Mouse (Mus musculus) heart, embryonic 10.5 days (tissue): ENCODE results near the gene Xbp1. TPM values are rescaled to one million over a fixed set of nuclear protein-coding genes. Genes with fewer than 3 reads are reported as not detected.

Experiments used
- DNase-seq: peaks from one replicate; pipeline ENCODE4 v3.0.0-alpha.2; 2017; ENCODE audit warnings: low spot score
- H3K27ac ChIP-seq: fragments of 300-500 bp; sonication (generic); 2 replicates; pipeline ENCODE4 v1.5.1; 2016; ENCODE audit warnings: mild to moderate bottlenecking
- H3K27me3 ChIP-seq: fragments of 300-500 bp; sonication (generic); 2 replicates; pipeline ENCODE4 v1.6.1; 2016; ENCODE audit warnings: mild to moderate bottlenecking; ENCODE audit not compliant: poor library complexity, insufficient read depth, severe bottlenecking
- H3K36me3 ChIP-seq: fragments of 300-500 bp; sonication (generic); 2 replicates; pipeline ENCODE4 v1.6.1; 2016; ENCODE audit warnings: mild to moderate bottlenecking, moderate library complexity
- H3K4me1 ChIP-seq: fragments of 300-500 bp; sonication (generic); 2 replicates; pipeline ENCODE4 v1.6.1; 2016; ENCODE audit warnings: mild to moderate bottlenecking
- H3K4me3 ChIP-seq: fragments of 300-500 bp; sonication (generic); 2 replicates; pipeline ENCODE4 v1.5.1; 2016; ENCODE audit warnings: mild to moderate bottlenecking, moderate library complexity
- H3K9me3 ChIP-seq: fragments of 300-500 bp; sonication (generic); 2 replicates; pipeline ENCODE4 v1.6.1; 2016; ENCODE audit warnings: mild to moderate bottlenecking, moderate library complexity
- WGBS: fragments of 180-500 bp; shearing (Covaris S2); methylation state at CpG from one replicate; pipeline ENCODE4 v1.1.7; 2016; 5-methylcytosine and 5-hydroxymethylcytosine counted together
- polyA plus RNA-seq: library from polyadenylated mRNA; unstranded; fragments of >200 nt; fragmentation: Nextera tagmentation; extraction: Ambion mirVana; gene quantifications from 2 replicates; pipeline ENCODE4 v1.2.1, GENCODE M21; 2016

The Xbp1 gene
- polyA plus RNA-seq, 1 experiment from 2014 or later: 174 TPM

DNA sequence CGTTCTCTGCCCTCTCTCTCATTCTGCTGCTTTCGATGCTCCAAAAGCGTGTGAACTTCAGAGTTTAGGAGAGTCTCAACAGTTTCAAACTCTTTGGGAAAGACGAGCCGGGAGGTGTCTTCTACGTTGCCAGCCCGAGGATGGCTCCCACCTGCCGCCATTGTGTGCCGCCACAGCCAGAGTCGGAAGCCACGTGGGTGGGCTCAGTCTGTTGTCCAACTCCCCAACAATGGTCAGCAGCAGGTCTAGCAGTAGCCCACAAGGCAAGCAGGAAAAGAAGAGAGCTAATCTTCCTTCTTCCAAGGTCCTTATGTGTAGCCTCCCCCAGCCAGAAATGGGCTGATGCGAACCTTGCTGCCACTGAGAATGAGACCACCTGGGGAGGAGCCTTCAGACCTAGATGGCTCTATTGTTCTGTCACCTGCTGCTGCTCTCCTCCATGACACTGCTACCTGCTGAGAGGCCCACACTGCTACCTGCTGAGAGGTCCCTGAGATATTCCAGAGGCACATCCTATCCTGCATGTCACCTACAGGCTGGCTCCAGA lies 25.1 kb upstream of the Xbp1 start:
- no peak overlapping the region for H3K27ac ChIP-seq
- no peak for DNase-seq
- H3K4me3 ChIP-seq: no peak overlapping the region
- no peaks in the 10 kb centered on the region for H3K27me3 ChIP-seq
- peaks cover 17% of the 10 kb centered on the region for H3K4me1 ChIP-seq
- 69% methylated on average over 12 of the region's 12 CpGs for WGBS
- no peaks in the 10 kb centered on the region for H3K36me3 ChIP-seq
- H3K9me3 ChIP-seq: no peaks in the 10 kb centered on the region

DNA sequence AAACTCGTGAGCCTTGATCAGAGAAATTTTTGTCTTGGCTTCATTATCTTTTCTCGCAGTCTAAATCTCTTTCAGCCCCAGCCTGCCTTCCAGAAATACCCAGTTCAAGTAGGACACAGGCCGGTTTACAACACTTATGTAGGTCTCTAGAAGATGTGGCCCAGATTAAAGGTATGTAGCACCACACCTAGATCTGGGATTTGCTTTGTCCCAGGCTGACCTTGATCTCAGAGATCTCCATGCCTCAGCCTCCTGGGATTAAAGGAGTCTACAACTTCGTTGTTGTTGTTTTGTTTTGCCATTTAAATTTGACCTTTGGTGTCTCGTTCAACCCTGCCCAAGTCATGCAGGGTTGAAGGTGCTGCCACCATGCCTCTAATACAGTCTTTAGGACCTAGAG lies 24.6 kb upstream of the Xbp1 start:
- WGBS: 65% methylated on average over 5 of the region's 5 CpGs
- DNase-seq: no peak
- peaks cover 17% of the 10 kb centered on the region for H3K4me1 ChIP-seq
- no peak overlapping the region for H3K27ac ChIP-seq
- H3K27me3 ChIP-seq: no peaks in the 10 kb centered on the region
- no peak overlapping the region for H3K4me3 ChIP-seq
- H3K9me3 ChIP-seq: no peaks in the 10 kb centered on the region
- H3K36me3 ChIP-seq: no peaks in the 10 kb centered on the region

DNA sequence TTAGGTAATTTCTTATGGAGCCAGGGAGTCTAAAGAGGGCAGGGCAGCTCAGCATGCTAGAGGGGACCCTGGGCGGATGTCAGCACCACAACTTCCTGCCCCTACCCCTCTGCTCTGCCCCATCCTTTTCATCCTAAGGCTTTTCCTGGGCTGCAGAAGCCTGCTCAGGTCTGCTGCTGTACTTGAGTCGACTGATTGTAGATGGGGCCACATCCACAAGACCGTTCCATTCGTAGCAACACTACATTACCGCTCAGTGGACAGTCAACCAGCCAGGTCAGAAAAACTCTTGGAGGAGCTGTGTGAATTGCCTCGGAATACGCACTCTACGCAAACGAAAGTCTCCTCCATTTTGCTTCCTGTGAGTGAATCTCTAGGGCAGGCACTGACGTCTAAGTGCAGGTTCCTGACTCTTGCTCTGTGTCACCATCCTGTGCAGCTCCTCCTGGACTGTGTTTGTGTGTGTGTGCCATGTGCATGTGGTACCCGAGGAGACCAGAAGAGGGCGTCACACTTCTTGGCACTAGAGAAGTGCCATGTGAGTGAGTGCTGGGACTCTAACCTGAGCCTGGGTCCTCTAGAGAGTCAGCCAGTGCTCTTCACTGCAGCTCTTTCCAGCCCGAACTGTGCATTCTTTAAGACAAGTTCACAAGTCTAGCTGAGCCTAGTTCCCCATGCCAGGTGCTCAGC lies 23.8 kb upstream of the Xbp1 start:
- Histone ChIP-seq H3K27me3 (no peaks in the 10 kb centered on the region), H3K4me1 (peaks cover 17% of the 10 kb centered on the region), H3K9me3 (no peaks in the 10 kb centered on the region), H3K36me3 (no peaks in the 10 kb centered on the region), H3K27ac (no peak overlapping the region), H3K4me3 (no peak overlapping the region)
- DNase-seq: no peak
- WGBS: 90% methylated on average over 13 of the region's 13 CpGs

DNA sequence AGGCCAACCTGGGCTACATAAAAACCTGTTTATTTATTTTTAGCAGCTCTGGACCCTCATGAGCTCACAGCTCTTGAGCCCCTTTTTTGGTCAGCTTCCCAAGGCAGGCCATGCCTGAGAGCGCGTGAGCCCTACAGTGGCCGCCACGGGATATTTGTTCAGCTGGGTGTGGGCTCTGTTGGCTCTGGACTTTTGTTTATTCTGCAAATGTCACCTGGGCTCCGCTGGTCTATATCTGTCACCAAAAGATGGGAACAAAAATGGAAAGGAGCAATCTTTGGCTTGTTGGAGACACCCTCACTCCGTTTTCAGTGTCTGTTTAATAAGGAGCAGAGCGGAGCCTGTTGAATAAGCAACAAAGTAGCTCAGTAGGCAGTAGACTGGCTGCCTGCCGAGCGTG lies 22.0 kb upstream of the Xbp1 start:
- no peaks in the 10 kb centered on the region for H3K27me3 ChIP-seq
- H3K4me3 ChIP-seq: no peak overlapping the region
- H3K9me3 ChIP-seq: no peaks in the 10 kb centered on the region
- no peak for DNase-seq
- H3K4me1 ChIP-seq: peaks cover 17% of the 10 kb centered on the region
- peak overlapping the region; percentile 33 for H3K27ac ChIP-seq
- no peaks in the 10 kb centered on the region for H3K36me3 ChIP-seq
- WGBS: 68% methylated on average over 9 of the region's 9 CpGs

DNA sequence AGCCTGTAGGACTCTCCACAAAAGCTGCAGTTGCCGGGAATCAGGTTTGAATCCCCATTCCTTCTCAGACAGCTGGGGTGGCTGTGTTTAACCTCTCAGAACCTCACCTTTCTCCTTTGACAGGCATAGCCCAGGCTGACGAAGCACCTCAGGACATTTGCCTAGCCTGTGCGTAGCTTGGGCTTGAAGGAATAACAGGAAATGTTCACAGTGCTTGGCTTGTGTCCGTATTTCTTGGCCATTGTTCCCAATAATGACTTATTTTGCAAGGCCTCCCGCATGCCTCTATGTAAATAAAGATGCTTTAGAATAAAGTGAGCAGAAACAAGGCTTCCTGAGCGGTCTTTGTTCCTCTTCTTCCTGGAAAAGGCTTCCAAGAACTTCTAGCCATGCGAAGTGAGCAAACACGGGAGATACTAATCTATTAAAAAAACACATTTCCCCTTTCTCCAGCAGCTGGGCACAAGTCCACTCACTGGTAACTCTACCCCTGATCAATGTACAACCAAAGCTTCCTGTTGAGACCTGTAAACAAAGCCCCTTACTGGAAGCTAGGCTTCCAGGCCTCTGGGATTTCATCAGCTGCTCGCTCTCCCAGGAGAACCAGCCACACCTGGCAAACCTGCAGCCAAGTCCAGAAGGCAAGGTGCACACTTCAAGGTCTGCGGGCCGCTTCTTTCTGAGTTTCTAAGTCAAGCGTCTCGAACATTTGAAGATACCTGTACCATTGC lies 21.4 kb upstream of the Xbp1 start:
- DNase-seq: no peak
- Histone ChIP-seq H3K9me3 (no peaks in the 10 kb centered on the region), H3K27ac (peak overlapping the region; percentile 33), H3K36me3 (no peaks in the 10 kb centered on the region), H3K4me1 (peaks cover 17% of the 10 kb centered on the region), H3K27me3 (no peaks in the 10 kb centered on the region), H3K4me3 (no peak overlapping the region)
- WGBS: 68% methylated on average over 13 of the region's 13 CpGs

DNA sequence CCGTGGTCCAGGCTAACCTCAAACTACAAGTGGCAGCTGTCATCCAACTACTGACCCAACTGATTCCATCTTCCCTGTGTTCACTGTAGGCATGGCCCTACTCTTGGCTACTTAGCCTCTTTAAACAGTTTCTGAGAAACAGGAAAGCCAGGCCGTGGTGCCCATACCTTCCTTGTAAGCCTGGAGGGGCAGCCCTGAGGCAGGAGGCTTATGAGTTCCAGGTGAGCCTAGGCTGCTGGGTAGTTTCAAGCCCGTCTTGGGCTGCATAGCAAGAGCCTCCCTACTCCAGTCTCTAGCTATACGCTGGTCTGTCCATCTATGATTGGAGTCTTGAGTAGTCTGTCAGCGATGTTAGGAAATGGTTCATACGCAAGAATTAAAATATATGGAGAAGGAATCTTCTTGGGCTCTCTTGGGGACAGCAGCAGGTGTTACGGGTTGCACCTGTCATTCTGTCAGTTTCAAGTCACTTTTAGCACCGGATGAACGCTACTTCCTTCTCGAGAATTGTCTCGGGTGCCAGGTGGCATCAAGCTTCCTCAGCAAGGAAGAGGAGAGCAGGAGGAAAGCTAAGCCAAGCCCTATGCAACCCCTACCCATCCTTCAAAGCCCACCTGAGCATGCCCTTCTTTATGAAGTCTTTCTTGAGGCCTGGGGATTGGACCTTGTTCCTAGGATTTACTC lies 20.4 kb upstream of the Xbp1 start:
- Histone ChIP-seq H3K27me3 (no peaks in the 10 kb centered on the region), H3K27ac (no peak overlapping the region), H3K9me3 (no peaks in the 10 kb centered on the region), H3K36me3 (no peaks in the 10 kb centered on the region), H3K4me1 (peaks cover 20% of the 10 kb centered on the region), H3K4me3 (no peak overlapping the region)
- DNase-seq: no peak
- WGBS: 74% methylated on average over 11 of the region's 11 CpGs

DNA sequence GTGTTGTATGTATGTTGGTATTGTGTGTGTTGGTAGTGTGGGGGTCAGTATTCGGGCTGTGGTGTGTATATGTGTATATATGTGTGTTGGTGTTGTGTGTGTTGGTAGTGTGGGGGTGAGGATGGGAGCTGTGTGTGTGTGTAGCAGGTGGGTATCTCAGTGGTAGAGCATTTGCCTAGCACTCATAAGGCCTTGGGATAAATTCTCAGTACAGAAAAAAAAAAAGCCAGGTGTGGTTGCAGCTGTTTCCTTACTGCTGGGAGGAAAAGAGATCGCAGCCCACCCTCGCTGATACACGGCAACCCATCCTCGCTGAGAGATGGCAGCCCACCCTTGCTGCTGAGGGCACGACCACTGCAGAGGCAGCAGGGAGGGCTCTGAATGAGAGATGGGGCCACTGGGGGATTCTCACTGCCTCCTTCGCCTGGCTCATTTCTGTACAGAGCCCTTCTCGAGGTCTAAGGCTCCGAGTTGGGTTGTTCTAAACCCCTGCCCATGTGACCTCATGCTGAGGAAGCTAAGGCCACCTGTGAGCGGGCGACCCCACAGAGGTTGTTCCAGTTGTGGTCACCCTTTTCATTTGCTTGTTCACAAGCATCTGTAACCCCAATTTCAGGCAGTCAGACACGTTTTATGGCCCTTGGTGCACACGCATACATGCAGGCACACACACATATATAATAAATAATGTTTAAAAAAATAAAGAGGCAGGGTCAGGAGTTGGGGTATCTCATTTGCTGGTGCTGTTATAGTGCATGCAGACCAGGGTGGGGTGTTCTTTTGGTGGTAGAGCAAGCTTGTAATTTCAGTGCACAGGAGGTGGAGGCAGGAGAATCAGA lies 19.3 kb upstream of the Xbp1 start:
- 80% methylated on average over 13 of the region's 13 CpGs for WGBS
- Histone ChIP-seq H3K27ac (peak overlapping the region; percentile 22; the same call in 1 of the 2 replicates), H3K9me3 (no peaks in the 10 kb centered on the region), H3K4me1 (peaks cover 30% of the 10 kb centered on the region), H3K4me3 (no peak overlapping the region), H3K27me3 (no peaks in the 10 kb centered on the region), H3K36me3 (no peaks in the 10 kb centered on the region)
- DNase-seq: no peak

DNA sequence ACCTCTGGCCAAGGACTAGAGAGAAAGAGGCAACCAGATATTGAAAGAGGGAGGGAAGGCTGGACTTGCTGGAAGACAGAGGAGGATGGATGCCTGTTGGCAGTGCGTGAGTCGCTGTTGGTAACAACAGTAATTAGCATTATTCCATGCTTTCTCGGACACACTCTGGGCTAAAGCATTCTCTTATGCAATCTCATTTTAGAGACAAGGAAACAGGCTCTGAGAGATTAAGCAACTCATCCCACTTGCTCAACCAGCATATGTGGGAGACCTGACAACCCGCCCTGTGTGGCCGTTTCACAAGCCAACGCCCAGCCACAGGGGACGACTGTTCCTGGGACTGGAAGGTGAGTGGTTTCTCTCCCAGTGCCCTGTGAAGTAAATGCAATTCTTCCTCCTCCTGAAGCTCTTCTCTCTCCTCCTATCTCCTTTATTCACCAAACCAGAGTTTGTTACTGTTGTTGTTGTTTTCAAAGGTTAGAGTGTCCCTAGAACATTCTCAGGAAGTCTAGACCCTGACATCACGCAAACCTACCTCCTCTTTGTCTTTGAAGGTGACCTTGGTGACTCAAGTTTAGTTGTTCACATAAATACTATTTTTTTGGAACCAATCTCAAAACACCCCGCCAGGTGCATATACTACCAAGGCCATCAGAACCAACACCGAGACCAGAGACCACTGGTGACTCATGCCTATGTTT lies 18.0 kb upstream of the Xbp1 start:
- H3K27me3 ChIP-seq: no peaks in the 10 kb centered on the region
- no peak overlapping the region for H3K4me3 ChIP-seq
- peaks cover 30% of the 10 kb centered on the region for H3K4me1 ChIP-seq
- WGBS: 84% methylated on average over 10 of the region's 10 CpGs
- H3K27ac ChIP-seq: no peak overlapping the region
- no peaks in the 10 kb centered on the region for H3K9me3 ChIP-seq
- DNase-seq: no peak
- no peaks in the 10 kb centered on the region for H3K36me3 ChIP-seq

DNA sequence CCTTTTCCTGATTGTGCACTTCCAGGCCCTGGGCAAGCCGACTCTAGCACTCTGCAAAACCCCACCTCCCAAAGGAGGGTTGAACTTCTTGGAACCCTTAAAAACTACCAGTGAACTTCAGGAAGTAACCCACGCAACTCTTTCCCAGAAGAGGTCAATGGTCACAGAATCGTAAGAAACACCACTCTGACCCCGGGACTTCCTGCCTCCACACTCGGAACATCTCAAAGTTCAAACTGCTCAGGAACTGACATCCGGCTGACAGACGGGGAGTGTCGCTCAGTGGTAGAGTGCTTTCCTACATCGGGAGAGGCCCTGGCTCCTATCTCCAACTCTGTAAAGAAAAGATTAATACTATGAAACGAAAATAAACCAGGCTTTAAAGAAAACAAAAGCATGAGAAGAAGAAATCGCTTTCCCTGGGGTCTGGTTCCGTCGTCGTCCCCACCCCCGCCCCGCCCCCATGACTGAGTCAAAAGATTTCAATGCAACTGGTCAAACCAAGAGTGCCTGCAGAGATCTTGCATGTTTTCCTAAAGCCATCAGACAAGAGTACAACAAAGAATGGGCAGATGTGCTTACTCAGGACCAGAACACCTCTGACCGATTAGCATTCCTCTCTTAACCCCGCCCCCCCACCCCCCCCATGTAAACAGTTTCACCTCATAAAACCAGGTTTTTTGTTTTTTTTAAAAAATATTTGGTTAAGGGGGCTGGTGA lies 14.4 kb upstream of the Xbp1 start:
- no peaks in the 10 kb centered on the region for H3K9me3 ChIP-seq
- H3K27me3 ChIP-seq: no peaks in the 10 kb centered on the region
- peak overlapping the region; percentile 71 for H3K27ac ChIP-seq
- 17% methylated on average over 18 of the region's 18 CpGs for WGBS
- H3K4me1 ChIP-seq: peaks cover 23% of the 10 kb centered on the region; the same call in 1 of the 2 replicates
- H3K36me3 ChIP-seq: no peaks in the 10 kb centered on the region
- H3K4me3 ChIP-seq: peak overlapping the region; percentile 53
- DNase-seq: peak; percentile 83

DNA sequence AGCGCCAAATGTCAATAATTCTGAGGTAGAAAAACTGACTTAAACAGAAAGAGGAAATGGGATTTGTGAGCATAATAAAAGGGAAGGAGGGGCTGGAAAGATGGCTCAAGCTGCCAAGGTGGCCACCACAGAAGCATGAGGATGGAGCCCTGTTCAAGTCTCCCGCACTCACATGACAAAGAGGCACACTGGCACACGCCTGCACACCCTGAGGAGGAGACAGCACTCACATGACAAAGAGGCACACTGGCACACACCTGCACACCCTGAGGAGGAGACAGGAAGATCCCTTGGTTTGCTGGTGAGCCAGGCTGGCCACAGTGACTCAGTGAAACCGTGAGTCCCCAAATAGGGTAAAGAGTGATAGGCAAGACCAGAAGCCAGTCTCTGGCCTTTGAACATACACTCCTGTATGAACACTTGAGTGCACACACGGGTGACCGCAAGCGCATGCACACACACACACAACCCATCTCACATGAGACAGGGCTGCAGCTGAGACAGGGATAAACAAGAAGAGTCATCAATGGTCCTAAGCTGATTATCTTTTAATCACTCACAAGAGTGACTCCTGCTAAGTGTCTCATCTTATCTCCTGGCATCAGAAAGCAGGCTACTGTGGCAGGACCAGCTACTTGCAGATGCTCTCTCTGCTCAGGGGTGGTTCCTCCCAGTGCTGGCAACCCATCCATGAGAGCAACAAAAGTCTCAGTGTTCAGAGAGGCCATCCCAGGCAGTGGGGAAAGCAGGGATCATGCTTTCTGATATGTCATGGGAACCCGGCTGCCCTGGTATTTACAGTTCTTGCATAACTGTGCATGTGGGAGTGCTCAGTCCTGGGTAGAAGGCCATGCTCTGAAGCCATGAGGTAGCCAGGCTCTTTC lies 11.0 kb upstream of the Xbp1 start:
- Histone ChIP-seq H3K27ac (0 out of 2 replicates have a peak overlapping the region, but pooled peaks have one; percentile 2), H3K4me3 (no peak overlapping the region), H3K9me3 (no peaks in the 10 kb centered on the region), H3K27me3 (no peaks in the 10 kb centered on the region), H3K4me1 (peaks cover 27% of the 10 kb centered on the region; the same call in 1 of the 2 replicates), H3K36me3 (no peaks in the 10 kb centered on the region)
- no peak for DNase-seq
- WGBS: 74% methylated on average over 8 of the region's 8 CpGs

DNA sequence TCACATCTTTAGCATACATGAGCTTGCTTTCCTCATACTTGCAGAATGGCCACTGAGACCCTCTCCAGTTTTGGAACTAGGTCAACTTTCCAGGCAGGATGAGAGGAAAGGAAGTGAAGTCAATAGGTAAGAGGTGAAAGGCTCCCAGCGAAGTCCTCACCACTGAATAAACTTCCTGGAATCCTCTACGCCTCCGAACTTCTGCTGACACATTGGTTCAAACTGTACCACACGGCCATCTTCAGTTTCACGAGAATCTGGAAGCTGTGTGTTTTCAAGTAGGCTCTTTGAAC lies 10.4 kb upstream of the Xbp1 start:
- no peak for DNase-seq
- Histone ChIP-seq H3K27me3 (no peaks in the 10 kb centered on the region), H3K4me3 (no peak overlapping the region), H3K9me3 (no peaks in the 10 kb centered on the region), H3K36me3 (no peaks in the 10 kb centered on the region), H3K27ac (no peak overlapping the region), H3K4me1 (peaks cover 24% of the 10 kb centered on the region; the same call in 1 of the 2 replicates)
- 61% methylated on average over 5 of the region's 5 CpGs for WGBS
